Mouse (Mus musculus) olfactory bulb, adult 2 months (tissue): ENCODE results near the gene Uqcr11.

Source experiments
- CTCF ChIP-seq: fragments of 200-500 bp; IDR thresholded peaks from 2 replicates; pipeline ENCODE4 v1.5.1; 2012; ENCODE audit warnings: low read depth, mild to moderate bottlenecking, low read length, moderate library complexity; ENCODE audit not compliant: insufficient read depth
- POLR2A ChIP-seq: fragments of 200-500 bp; IDR thresholded peaks from 2 replicates; pipeline ENCODE4 v1.6.1; 2012; ENCODE audit warnings: mild to moderate bottlenecking, low read depth, low read length, moderate library complexity; ENCODE audit not compliant: insufficient read depth

DNA sequence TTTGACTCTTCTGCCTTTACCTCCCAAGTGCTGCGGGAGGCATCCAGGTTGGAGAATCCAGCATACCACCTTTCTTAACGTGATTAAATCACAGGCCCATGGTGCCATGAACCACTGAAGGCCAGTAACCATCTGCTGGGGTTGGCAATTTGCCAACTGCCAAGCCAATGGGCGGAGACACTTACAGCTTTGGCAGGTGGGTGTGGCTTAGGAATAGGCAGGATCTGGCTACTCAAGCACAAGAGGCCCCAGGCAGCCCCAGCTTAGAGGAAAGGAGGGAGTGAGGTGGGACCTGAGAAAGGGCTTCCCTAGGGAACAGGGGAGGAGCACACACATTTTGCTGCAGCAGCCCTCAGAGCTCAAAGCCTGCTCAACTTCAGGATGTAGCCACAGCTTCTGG, 11.7 kb upstream of the Uqcr11 start:
- TF ChIP-seq POLR2A (no peak), CTCF (no peak)
